Mouse (Mus musculus) mouse trophoblast stem cell (cell line): ENCODE data around the gene Tubb3.

ENCODE experiments used
- in situ Hi-C, 2 experiments: fragments of 300-500 bp; cut with MseI, MboI; formaldehyde crosslinking; loops; 2 replicates in 1 of 2; 3 replicates in 1 of 2; pipeline ENCODE4 v1.15.1; 2025

The Tubb3 gene

DNA sequence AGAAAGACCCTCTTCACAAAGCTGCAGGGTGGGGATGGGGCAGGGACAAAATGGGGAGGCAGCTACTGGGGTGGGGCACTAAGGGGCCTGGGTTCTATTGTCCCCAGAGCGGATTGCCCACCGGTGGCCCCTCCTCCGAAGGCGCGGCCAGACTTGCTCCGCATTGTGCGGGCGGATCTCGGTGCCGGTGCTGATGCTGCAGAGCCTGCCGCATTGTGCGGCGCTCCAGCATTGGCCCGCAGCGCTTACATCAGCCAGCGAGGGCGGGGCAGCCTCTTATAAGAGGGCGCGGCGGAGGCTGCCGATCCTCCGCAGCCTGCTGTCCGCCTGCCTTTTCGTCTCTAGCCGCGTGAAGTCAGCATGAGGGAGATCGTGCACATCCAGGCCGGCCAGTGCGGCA is at the start of gene Tubb3:
Gene Tubb3, plus strand, starts transcription at position 179 of the 400 bp plus-strand sequence.
- in situ Hi-C loops: no loop called here

DNA sequence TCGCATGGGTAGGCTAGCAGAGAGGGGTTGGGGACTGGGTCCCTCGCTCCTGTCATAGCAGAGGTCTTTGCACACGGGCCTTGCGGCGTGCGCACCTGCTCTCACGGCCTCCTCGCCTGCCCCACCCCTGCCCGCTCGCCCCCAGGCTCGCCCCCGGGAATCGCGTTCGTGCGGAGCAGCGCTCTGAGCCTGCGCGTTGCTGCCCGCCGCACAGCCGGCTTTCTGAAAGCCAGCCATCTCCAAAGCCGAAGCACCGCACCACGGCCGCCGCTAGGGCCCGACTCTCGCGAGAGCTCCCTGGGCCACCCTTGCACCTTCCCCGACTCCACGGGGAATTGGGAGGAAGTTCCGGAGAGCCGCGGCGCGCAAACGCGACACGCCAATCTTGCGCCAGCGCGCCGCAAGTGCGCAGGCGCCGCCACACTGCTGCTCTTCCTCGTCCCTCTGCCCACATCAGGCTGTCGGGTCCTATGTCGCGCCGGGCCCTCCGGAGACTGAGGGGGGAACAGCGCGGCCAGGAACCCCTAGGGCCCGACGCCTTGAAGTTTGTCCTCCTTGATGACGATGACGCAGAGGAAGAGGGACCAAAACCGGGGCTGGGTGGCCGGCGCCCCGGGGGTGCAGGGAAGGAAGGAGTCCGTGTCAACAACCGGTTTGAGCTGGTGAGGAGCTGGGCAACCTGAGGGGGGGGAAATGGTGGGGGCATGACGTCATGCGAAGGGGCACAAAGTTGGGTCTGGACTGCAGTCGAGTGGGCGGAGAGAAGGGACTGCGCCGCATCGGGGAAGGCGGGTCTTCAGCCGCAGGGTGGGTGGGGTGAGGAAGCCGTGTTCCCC is 37.6 kb upstream of the Tubb3 start, which contains the start of gene Tcf25:
Gene Tcf25, plus strand, starts transcription at position 351 of the 836 bp plus-strand sequence.
- in situ Hi-C loops: no loop called here

GRCm38 (mm10) chr8:123374239-123374578 is 37.0 kb upstream of the Tubb3 start:
- in situ Hi-C loops: no loop called here

- in situ Hi-C loops: no loop called here
These were observed 35.5 kb upstream of the Tubb3 start for GRCm38 (mm10) chr8:123375701-123376100.

GRCm38 (mm10) chr8:123376106-123376505 is 35.1 kb upstream of the Tubb3 start:
- in situ Hi-C loops: no loop called here

DNA sequence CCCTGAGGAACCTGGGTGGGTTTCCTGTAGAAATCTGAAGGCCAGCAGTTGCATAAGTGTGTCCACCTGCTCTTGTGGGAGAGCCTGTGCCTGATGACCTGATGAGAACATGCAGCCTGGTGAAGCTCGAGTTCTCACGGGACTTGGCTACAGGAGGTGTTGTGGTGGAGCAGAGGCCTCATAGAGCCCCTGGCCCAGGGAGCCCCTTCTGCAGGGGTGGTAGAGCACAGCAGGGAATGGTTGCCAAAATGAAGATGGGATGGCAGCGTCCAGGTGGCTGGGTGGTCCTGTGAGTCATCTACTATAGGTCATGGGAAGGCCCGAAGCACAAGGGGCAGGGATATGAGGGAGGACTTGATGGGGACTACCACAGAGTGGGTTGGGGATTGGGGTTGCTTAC is 29.5 kb upstream of the Tubb3 start:
- in situ Hi-C loops: no loop called here

DNA sequence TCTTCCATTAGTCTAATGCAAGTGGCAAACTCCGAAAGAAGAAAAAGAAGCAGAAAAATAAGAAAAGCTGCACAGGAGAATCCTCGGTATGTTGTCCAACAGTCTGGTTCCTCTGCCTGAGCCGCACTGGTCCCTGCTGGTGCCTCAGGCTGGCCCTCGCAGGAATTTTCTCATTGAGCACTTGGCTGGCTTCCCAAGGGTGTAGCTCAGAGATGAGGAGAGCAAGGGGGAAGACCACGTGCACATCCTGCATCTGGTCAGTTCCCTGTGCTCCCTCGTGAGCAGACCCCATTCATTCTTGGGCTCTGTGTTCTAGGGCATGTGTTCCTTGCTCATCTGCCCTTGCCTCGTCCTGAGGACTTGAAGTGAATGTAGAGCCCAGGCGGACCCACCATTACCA is 28.7 kb upstream of the Tubb3 start:
- in situ Hi-C loops: no loop called here

GRCm38 (mm10) chr8:123384883-123385540 is 26.2 kb upstream of the Tubb3 start:
- in situ Hi-C loops: no loop called here

GRCm38 (mm10) chr8:123387041-123387440 is 24.2 kb upstream of the Tubb3 start:
- in situ Hi-C loops: no loop called here

DNA sequence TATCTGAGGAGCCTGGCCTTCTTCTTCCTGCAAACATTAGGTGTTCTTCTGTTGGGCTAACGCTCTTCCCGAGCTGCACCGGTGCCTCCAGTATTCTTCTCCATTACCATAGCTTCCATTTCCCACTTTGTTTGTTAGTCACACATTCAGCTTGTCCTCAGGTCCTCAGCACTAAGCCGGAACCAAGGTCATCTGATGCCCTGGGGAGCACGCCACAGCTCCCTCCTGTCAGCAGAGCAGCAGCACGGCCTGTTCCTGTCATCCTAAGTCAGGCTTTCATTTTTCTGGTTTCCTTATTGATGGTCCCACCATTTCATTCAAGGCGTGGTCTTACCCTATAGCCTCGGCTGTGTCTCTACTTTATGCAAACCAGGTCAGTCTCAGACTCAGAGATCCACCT is 23.4 kb upstream of the Tubb3 start:
- in situ Hi-C loops: no loop called here

GRCm38 (mm10) chr8:123389026-123389425 is 22.2 kb upstream of the Tubb3 start:
- in situ Hi-C loops: no loop called here

DNA sequence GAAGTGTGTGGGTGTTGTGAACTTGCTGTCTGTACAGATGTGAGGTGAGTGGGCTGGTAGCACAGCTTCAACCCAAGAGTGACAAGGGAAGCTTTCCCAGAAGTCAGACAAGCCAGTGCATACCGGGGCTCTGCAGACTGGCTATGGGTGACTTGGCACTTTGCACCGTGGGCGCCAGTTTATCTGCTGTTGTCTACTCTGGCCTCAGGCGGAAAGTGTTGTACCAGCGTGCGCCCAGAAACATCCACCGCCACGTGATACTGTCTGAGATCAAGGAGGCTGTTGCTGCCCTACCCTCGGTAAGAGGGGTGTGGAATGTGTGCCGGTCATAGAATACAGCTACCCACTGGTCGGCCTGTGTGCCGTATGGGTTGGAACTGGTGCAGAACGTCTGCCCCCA is 12.9 kb upstream of the Tubb3 start:
- in situ Hi-C loops: no loop called here

DNA sequence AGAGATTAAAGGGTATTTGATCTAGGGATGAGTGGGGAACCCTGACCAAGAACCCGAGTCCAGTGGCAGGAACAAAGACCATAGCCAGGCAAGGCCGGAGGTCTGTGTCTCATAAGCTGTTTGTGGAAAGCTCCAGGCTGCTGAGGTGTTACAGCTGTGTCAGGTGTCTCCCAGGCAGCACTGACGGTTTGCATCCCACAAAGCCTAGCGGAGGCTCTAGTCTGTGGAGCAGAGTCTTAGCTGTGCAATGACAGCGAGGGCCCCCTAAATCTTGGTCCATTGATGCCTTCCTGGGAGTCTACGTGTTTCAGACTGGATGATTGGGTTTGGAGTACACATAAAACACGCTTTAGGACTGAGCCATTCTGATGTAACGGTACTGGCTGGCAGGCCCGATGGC is 9.3 kb upstream of the Tubb3 start:
- in situ Hi-C loops: no loop called here

GRCm38 (mm10) chr8:123402730-123403326 is 8.4 kb upstream of the Tubb3 start:
- in situ Hi-C loops: no loop called here

- in situ Hi-C loops: no loop called here
These were observed 6.7 kb upstream of the Tubb3 start for GRCm38 (mm10) chr8:123404521-123404920.

DNA sequence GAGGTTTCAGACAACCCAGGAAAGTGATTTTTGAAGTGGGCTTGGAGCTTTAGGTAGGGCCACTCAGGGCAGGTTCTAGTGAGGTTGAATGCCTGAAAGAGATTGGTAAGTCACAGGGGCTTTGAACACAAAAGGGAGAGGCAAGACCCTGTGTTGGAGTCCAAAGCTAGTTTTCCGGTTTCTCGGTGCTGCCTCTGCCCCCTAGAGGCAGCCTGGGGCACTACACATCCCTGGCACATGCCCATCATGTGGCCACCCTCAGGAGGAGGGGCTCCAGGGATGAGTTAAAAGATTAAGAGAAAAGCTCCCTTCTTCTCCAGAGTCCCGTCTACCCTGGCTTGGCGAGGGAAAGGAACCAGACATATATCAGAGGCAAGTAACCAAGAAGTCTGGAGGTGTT is 4.4 kb upstream of the Tubb3 start, which contains the start of gene Mc1r:
Gene Mc1r, plus strand, starts transcription at position 322 of the 400 bp plus-strand sequence.
- in situ Hi-C loops: no loop called here

GRCm38 (mm10) chr8:123407612-123408011 is 3.6 kb upstream of the Tubb3 start:
- in situ Hi-C loops: no loop called here

DNA sequence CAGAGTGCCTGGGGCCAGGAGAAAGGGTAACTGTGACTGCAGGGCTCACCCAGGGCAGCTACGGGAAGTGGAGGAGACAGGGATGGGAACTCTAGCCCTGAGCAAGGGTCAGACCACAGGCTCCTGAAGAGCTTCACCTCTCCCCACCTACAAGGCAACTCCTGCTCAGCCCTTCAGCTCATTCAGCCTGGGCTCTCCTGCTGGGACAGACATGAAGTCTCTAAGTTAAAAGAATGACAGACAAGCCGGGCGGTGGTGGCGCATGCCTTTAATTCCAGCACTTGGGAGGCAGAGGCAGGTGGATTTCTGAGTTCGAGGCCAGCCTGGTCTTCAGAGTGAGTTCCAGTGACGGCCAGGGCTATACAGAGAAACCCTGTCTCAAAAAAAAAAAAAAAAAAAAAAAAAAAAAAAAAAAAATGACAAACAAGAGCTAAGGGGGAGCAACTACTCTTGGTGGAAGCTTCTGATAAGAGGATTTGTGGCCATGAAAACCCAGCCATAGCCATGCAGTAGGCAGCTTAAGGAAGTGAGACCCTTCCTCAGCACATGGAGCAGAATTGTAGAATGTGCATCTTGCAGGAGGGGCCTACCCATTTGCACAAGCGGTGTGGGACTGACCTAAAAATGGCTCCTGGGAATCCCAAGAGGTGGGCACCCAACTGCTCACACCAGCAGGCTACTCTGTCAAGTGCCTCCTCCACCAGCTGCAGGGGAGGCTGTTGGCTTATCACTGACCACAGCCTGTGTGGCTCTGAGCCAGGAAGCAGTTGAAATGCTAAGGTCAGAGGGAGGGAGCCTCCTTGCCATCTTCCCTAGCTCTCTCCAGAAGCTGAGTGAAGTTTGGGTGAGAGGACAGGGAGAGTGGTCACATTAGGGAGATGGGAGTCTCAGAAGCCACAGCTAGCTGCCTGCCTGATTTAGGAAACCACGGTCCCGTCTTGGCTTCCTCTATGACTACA is 2.4 kb upstream of the Tubb3 start:
- in situ Hi-C loops: no loop called here

DNA sequence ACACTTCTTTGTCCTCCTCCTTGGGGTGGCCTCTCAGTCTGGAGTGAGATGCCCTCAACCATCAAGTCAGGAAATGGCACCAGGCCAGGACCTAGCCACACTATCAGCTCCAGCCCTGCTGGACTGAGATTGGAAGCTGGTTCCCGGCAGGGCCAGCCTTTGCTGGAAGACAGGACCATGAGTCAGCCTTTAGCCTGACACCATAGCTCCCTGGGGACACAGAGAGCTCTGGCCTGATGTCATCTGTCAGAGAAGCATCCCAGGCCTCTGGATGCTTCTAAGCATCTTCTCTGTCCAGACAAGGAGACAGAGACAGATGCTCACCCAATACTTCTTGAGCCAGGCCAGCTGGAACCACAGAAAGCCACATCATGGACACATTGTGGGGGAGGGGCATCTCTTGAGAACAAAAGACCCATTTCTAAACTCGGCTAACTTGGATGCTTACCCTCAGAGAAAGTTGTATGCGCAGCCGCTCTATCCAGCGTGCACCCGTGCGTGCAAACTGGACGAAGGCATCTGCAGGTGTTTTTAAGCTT is 1.1 kb upstream of the Tubb3 start:
- in situ Hi-C loops: no loop called here

DNA sequence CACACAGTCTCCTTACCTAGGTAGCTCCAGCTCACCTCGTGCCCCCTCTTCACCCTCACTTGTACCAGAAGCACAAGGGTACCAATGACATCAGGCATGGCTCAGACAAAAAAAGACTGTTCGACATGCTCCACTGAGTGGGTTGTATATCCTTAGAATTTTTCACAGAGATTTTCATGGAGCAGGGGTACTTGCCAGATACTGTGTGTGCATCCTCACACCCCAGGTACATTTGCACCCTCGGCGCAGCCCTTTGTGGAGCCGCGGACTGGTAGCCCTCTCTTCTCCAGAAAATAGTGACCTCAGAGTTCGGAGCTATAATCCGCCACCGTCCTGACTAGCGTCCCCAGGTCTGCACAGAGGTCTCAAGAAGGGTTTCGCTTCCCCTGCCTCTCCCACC is 436 bp upstream of the Tubb3 start:
- in situ Hi-C loops: no loop called here

DNA sequence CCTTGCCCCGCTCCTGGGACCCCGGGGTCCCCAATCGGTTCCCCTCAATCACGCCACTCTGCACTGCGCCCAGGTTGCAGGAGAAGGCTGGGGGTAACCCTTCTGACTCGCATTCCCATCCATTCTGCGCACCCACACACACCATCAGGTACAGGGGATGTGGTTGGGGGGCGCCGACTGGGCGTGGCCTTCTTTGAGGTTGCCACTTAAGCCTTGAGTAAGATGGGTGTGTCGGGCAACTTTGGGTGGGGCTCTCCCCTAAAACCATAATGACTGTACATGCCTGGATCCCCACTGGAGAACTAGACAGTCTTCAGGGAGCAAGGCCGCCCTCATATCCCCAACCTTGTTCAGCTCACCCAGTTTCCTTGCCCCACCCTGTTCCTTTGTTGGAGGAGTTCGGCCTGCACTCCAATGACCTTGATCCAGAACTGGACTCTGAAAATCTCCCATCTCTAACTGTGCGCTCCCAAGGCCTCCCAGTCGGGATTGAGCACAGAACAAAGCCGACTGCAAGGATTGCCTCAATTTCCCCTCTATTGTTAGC is 630 bp downstream of the Tubb3 start:
- in situ Hi-C loops: no loop called here
